Mouse (Mus musculus): ENCODE measurements around the gene Tek.
"Not testable (repeated sequence)": the region's sequence is repeated elsewhere in the genome, so short reads cannot be mapped to it uniquely, and the experiment has no call there.

Gene Tek

GRCm38 (mm10) chr4:94738838-94739731 is at the start of gene Tek:
Gene Tek (plus strand): TSS chr4:94739289.
- DNase-seq (ENCODE audit: extremely low spot score): peak; percentile 9

- not testable (repeated sequence) for DNase-seq (ENCODE audit: extremely low spot score)
These were observed 49.3 kb upstream of the Tek start for GRCm38 (mm10) chr4:94689804-94690203.

GRCm38 (mm10) chr4:94691078-94691477 is 48.0 kb upstream of the Tek start:
- DNase-seq (ENCODE audit: extremely low spot score): no peak

- no peak for DNase-seq (ENCODE audit: extremely low spot score)
These were observed 46.9 kb upstream of the Tek start for GRCm38 (mm10) chr4:94692175-94692574.

GRCm38 (mm10) chr4:94696368-94696767 is 42.7 kb upstream of the Tek start:
- DNase-seq (ENCODE audit: extremely low spot score): no peak

- no peak for DNase-seq (ENCODE audit: extremely low spot score)
These were observed 28.1 kb upstream of the Tek start for GRCm38 (mm10) chr4:94711002-94711401.

GRCm38 (mm10) chr4:94711426-94711825 is 27.7 kb upstream of the Tek start:
- no peak for DNase-seq (ENCODE audit: extremely low spot score)

GRCm38 (mm10) chr4:94713741-94714140 is 25.3 kb upstream of the Tek start:
- no peak for DNase-seq (ENCODE audit: extremely low spot score)

GRCm38 (mm10) chr4:94715166-94715565 is 23.9 kb upstream of the Tek start:
- no peak for DNase-seq (ENCODE audit: extremely low spot score)

GRCm38 (mm10) chr4:94725799-94726198 is 13.3 kb upstream of the Tek start:
- no peak for DNase-seq (ENCODE audit: extremely low spot score)

- DNase-seq (ENCODE audit: extremely low spot score): no peak
These were observed 6.4 kb upstream of the Tek start for GRCm38 (mm10) chr4:94732721-94733120.

GRCm38 (mm10) chr4:94737326-94738295 is 1.5 kb upstream of the Tek start:
- DNase-seq (ENCODE audit: extremely low spot score): no peak

- no peak for DNase-seq (ENCODE audit: extremely low spot score)
These were observed 2.7 kb downstream of the Tek start for GRCm38 (mm10) chr4:94741824-94742223.

- DNase-seq (ENCODE audit: extremely low spot score): no peak
These were observed 6.7 kb downstream of the Tek start for GRCm38 (mm10) chr4:94745749-94746148.

- no peak for DNase-seq (ENCODE audit: extremely low spot score)
These were observed 7.3 kb downstream of the Tek start for GRCm38 (mm10) chr4:94746387-94746811.

GRCm38 (mm10) chr4:94747338-94747737 is 8.2 kb downstream of the Tek start:
- no peak for DNase-seq (ENCODE audit: extremely low spot score)

GRCm38 (mm10) chr4:94752512-94752911 is 13.4 kb downstream of the Tek start:
- DNase-seq (ENCODE audit: extremely low spot score): no peak

- no peak for DNase-seq (ENCODE audit: extremely low spot score)
These were observed 26.1 kb downstream of the Tek start for GRCm38 (mm10) chr4:94765217-94765616.

GRCm38 (mm10) chr4:94766176-94766575 is 27.1 kb downstream of the Tek start:
- DNase-seq (ENCODE audit: extremely low spot score): no peak

GRCm38 (mm10) chr4:94768624-94769023 is 29.5 kb downstream of the Tek start:
- DNase-seq (ENCODE audit: extremely low spot score): no peak

GRCm38 (mm10) chr4:94781043-94781442 is 42.0 kb downstream of the Tek start:
- no peak for DNase-seq (ENCODE audit: extremely low spot score)

GRCm38 (mm10) chr4:94785921-94786320 is 46.8 kb downstream of the Tek start:
- no peak for DNase-seq (ENCODE audit: extremely low spot score)

Measured in embryo, embryonic 9.5 days (tissue).